10 mouse cellular contexts compared by ENCODE assay signal in genomic region chr5:63874880-63875279, GRCm38 (mm10).
DNase-seq lines count a peak whose midpoint lies in the region; ATAC-seq and TF ChIP-seq lines count a peak whose summit lies in the region.
"Had no signal": no experiment of that assay in that cellular context is flagged by ENCODE, and none has a peak within 500 bp of the region (broad histone marks: within the 10 kb centered on the region; RNA-seq: fewer than 3 reads in every experiment).

No protein-coding gene starts in this region.

- WGBS in neural tube, embryonic 11.5 days = 69% methylated on average over 16 of the region's 16 CpGs
- 41% methylated on average over 16 of the region's 16 CpGs for WGBS in intestine, embryonic 15.5 days
- 57% methylated on average over 16 of the region's 16 CpGs for WGBS in liver, embryonic 13.5 days (ENCODE audit: insufficient replicate concordance)
- 59% methylated on average over 16 of the region's 16 CpGs for WGBS in stomach, embryonic 16.5 days
- WGBS in thymus, adult 2 months = 87% methylated on average over 16 of the region's 16 CpGs

- H3K27me3 ChIP-seq in neural tube, embryonic 11.5 days (ENCODE audit: control insufficient read depth, insufficient read depth, low read length) = no peaks in the 10 kb centered on the region
- no peaks in the 10 kb centered on the region for H3K27me3 ChIP-seq in intestine, embryonic 15.5 days (replicated peaks)
- H3K27me3 ChIP-seq in liver, embryonic 13.5 days = no peaks in the 10 kb centered on the region
- no peaks in the 10 kb centered on the region for H3K27me3 ChIP-seq in stomach, embryonic 16.5 days (ENCODE audit: control insufficient read depth, insufficient read depth, low read length)
- no peaks in the 10 kb centered on the region for H3K27me3 ChIP-seq in thymus, adult 2 months (ENCODE audit: control insufficient read depth, insufficient read depth, low read length)
- H3K27me3 ChIP-seq: embryonic facial prominence, embryonic 15.5 days had no signal

- no peak overlapping the region for H3K4me3 ChIP-seq in neural tube, embryonic 11.5 days (ENCODE audit: low read depth, low read length)
- H3K4me3 ChIP-seq in intestine, embryonic 15.5 days (replicated peaks) = no peak overlapping the region
- H3K4me3 ChIP-seq in liver, embryonic 13.5 days (replicated peaks) = no peak overlapping the region
- H3K4me3 ChIP-seq in stomach, embryonic 16.5 days (replicated peaks; ENCODE audit: low read length) = no peak overlapping the region
- H3K4me3 ChIP-seq in thymus, adult 2 months (ENCODE audit: control insufficient read depth, insufficient read depth, low read length) = no peak overlapping the region
- H3K4me3 ChIP-seq: embryonic facial prominence, embryonic 15.5 days; midbrain, embryonic 12.5 days had no signal

- no peak overlapping the region for H3K9ac ChIP-seq in neural tube, embryonic 11.5 days (ENCODE audit: low read length)
- H3K9ac ChIP-seq in intestine, embryonic 15.5 days = no peak overlapping the region
- no peak overlapping the region for H3K9ac ChIP-seq in liver, embryonic 13.5 days
- no peak overlapping the region for H3K9ac ChIP-seq in stomach, embryonic 16.5 days (ENCODE audit: low read length)
- H3K9ac ChIP-seq: embryonic facial prominence, embryonic 15.5 days; midbrain, embryonic 12.5 days had no signal

- H3K27ac ChIP-seq in neural tube, embryonic 11.5 days (ENCODE audit: low read depth, low read length) = no peak overlapping the region
- no peak overlapping the region for H3K27ac ChIP-seq in intestine, embryonic 15.5 days
- no peak overlapping the region for H3K27ac ChIP-seq in liver, embryonic 13.5 days
- H3K27ac ChIP-seq in stomach, embryonic 16.5 days (ENCODE audit: low read length) = peak overlapping the region; percentile 69
- H3K27ac ChIP-seq in thymus, adult 2 months (ENCODE audit: control insufficient read depth, insufficient read depth, low read length) = no peak overlapping the region
- H3K27ac ChIP-seq: embryonic facial prominence, embryonic 15.5 days; midbrain, embryonic 12.5 days had no signal

- H3K4me1 ChIP-seq in neural tube, embryonic 11.5 days (ENCODE audit: control insufficient read depth, insufficient read depth, low read length) = peaks cover 10% of the 10 kb centered on the region
- H3K4me1 ChIP-seq in intestine, embryonic 15.5 days (replicated peaks) = no peaks in the 10 kb centered on the region
- 0 out of 2 replicates have a peak, but pooled peaks cover 4% of the 10 kb centered on the region for H3K4me1 ChIP-seq in liver, embryonic 13.5 days (replicated peaks)
- H3K4me1 ChIP-seq in stomach, embryonic 16.5 days (ENCODE audit: control insufficient read depth, insufficient read depth, low read length) = no peaks in the 10 kb centered on the region
- H3K4me1 ChIP-seq in thymus, adult 2 months (replicated peaks; ENCODE audit: control insufficient read depth, insufficient read depth, low read length) = no peaks in the 10 kb centered on the region

- no peak for TF ChIP-seq CTCF in thymus, adult 2 months (IDR thresholded peaks at IDR 0.05; ENCODE audit: borderline replicate concordance, control insufficient read depth, extremely low read depth, insufficient read depth, low read length, poor library complexity)

- H3K4me2 ChIP-seq in neural tube, embryonic 11.5 days (ENCODE audit: low read depth) = no peak overlapping the region
- H3K4me2 ChIP-seq in intestine, embryonic 15.5 days (replicated peaks) = no peak overlapping the region
- H3K4me2 ChIP-seq in liver, embryonic 13.5 days = no peak overlapping the region
- H3K4me2 ChIP-seq in stomach, embryonic 16.5 days (ENCODE audit: low read depth, low read length) = no peak overlapping the region
- H3K4me2 ChIP-seq: embryonic facial prominence, embryonic 15.5 days; midbrain, embryonic 12.5 days had no signal

- no peak for TF ChIP-seq POLR2A in thymus, adult 2 months (IDR thresholded peaks at IDR 0.05; ENCODE audit: control insufficient read depth, extremely low read depth, insufficient read depth, low read length, poor library complexity)

- no peaks in the 10 kb centered on the region for H3K9me3 ChIP-seq in neural tube, embryonic 11.5 days (ENCODE audit: control insufficient read depth, low read length)
- H3K9me3 ChIP-seq in intestine, embryonic 15.5 days = no peaks in the 10 kb centered on the region
- H3K9me3 ChIP-seq in liver, embryonic 13.5 days (replicated peaks) = no peaks in the 10 kb centered on the region
- no peaks in the 10 kb centered on the region for H3K9me3 ChIP-seq in stomach, embryonic 16.5 days (replicated peaks; ENCODE audit: control insufficient read depth, low read length)
- H3K9me3 ChIP-seq: embryonic facial prominence, embryonic 15.5 days had no signal

- no peak for ATAC-seq in neural tube, embryonic 11.5 days (ENCODE audit: insufficient read depth, low FRiP score, low TSS enrichment)
- peak; percentile 87 for ATAC-seq in intestine, embryonic 15.5 days
- peak; percentile 64 for ATAC-seq in liver, embryonic 13.5 days (ENCODE audit: low read depth)
- ATAC-seq in stomach, embryonic 16.5 days (ENCODE audit: insufficient read depth, low FRiP score) = peak; percentile 89

- peak; percentile 26 for DNase-seq in neural tube, embryonic 11.5 days (ENCODE audit: low spot score)
- no peak for DNase-seq in neural tube, embryonic 10.5 days (ENCODE audit: extremely low spot score, low spot score)
- DNase-seq in liver, embryonic 13.5 days = no peak
- DNase-seq in thymus, adult 2 months = no peak
- DNase-seq in left cerebral cortex, adult 18-20 months (ENCODE audit: low spot score in 2 of 2) = no peak
- no peak for DNase-seq in cerebellum, adult 8-10 months

- H3K36me3 ChIP-seq in neural tube, embryonic 11.5 days (ENCODE audit: control insufficient read depth, insufficient read depth, low read length) = no peaks in the 10 kb centered on the region
- H3K36me3 ChIP-seq in intestine, embryonic 15.5 days = no peaks in the 10 kb centered on the region
- no peaks in the 10 kb centered on the region for H3K36me3 ChIP-seq in liver, embryonic 13.5 days
- H3K36me3 ChIP-seq in stomach, embryonic 16.5 days (ENCODE audit: control insufficient read depth, insufficient read depth, low read length) = no peaks in the 10 kb centered on the region
- no peaks in the 10 kb centered on the region for H3K36me3 ChIP-seq in thymus, adult 2 months (ENCODE audit: control insufficient read depth, insufficient read depth, low read length)
- H3K36me3 ChIP-seq: embryonic facial prominence, embryonic 15.5 days; midbrain, embryonic 12.5 days had no signal
